Mouse (Mus musculus) MEL (cell line): ENCODE data around the gene Cfap299. TPM values are rescaled to one million over a fixed set of nuclear protein-coding genes. Genes with fewer than 3 reads are reported as not detected.

Source experiments
- DNase-seq: peaks from one replicate; pipeline ENCODE4 v3.0.0; 2011; ENCODE audit warnings: low read depth, low spot score
- H3K27ac ChIP-seq: 2 replicates; pipeline ENCODE4 v1.5.1; 2012; ENCODE audit warnings: low read depth, mild to moderate bottlenecking, control low read depth, low read length, moderate library complexity; ENCODE audit not compliant: control insufficient read depth
- H3K27me3 ChIP-seq, 2 experiments: fragments of 150-350 bp in 1 of 2; sonication (generic) in 1 of 2; 2 replicates each; pipeline ENCODE4 v1.6.1; 2012; ENCODE audit warnings: low read length in 2 of 2, mild to moderate bottlenecking in 2 of 2, improper control_type of control experiment in 1 of 2, moderate library complexity in 1 of 2; ENCODE audit not compliant: insufficient read depth in 2 of 2, control insufficient read depth in 1 of 2
- H3K36me3 ChIP-seq, 2 experiments: 2 replicates each; pipeline ENCODE4 v1.6.1; 2012 to 2014; ENCODE audit warnings: low read length in 2 of 2, improper control_type of control experiment in 1 of 2, inconsistent platforms in 1 of 2, mild to moderate bottlenecking in 1 of 2; ENCODE audit not compliant: insufficient read depth in 2 of 2, control insufficient read depth in 1 of 2
- H3K4me1 ChIP-seq, 2 experiments: fragments of 150-350 bp in 1 of 2; sonication (generic) in 1 of 2; 2 replicates each; pipeline ENCODE4 v1.6.1; 2012; ENCODE audit warnings: low read length in 2 of 2, improper control_type of control experiment in 1 of 2, mild to moderate bottlenecking in 1 of 2; ENCODE audit not compliant: insufficient read depth in 2 of 2, control insufficient read depth in 1 of 2
- H3K4me3 ChIP-seq, 2 experiments: fragments of 150-350 bp in 1 of 2; sonication (generic) in 1 of 2; 2 replicates each; pipeline ENCODE4 v1.5.1; 2012; ENCODE audit warnings: low read depth in 2 of 2, low read length in 2 of 2, mild to moderate bottlenecking in 2 of 2, moderate library complexity in 2 of 2, control low read depth in 1 of 2, improper control_type of control experiment in 1 of 2; ENCODE audit not compliant: control insufficient read depth in 1 of 2, insufficient read depth in 1 of 2
- H3K79me2 ChIP-seq: 2 replicates; pipeline ENCODE4 v1.6.1; 2012; ENCODE audit warnings: mild to moderate bottlenecking, low read length, moderate library complexity; ENCODE audit not compliant: control insufficient read depth, poor library complexity, insufficient read depth
- H3K9ac ChIP-seq: 2 replicates; pipeline ENCODE4 v1.6.1; 2012; ENCODE audit warnings: low read depth, mild to moderate bottlenecking, control low read depth, low read length, moderate library complexity; ENCODE audit not compliant: control insufficient read depth, poor library complexity, severe bottlenecking
- H3K9me3 ChIP-seq: fragments of 150-350 bp; sonication (generic); replicated peaks from 2 replicates; pipeline ENCODE4 v1.6.1; 2012; ENCODE audit warnings: mild to moderate bottlenecking, low read length, improper control_type of control experiment, moderate library complexity; ENCODE audit not compliant: insufficient read depth
- BHLHE40 ChIP-seq: IDR thresholded peaks from 2 replicates; pipeline ENCODE4 v1.6.1; 2012; ENCODE audit warnings: low read depth, mild to moderate bottlenecking, inconsistent platforms, low read length, improper control_type of control experiment, borderline replicate concordance
- ELF1 ChIP-seq: IDR thresholded peaks from 2 replicates; pipeline ENCODE4 v1.6.1; 2014; ENCODE audit warnings: low read depth, mild to moderate bottlenecking, inconsistent platforms, low read length, improper control_type of control experiment, moderate library complexity
- EP300 ChIP-seq, 2 experiments: IDR thresholded peaks; 2 replicates each; pipeline ENCODE4 v1.6.1; 2011; ENCODE audit warnings: improper control_type of control experiment in 2 of 2, low read length in 2 of 2, low read depth in 1 of 2, mild to moderate bottlenecking in 1 of 2
- ETS1 ChIP-seq: IDR thresholded peaks from 2 replicates; pipeline ENCODE4 v1.6.1; 2012; ENCODE audit warnings: low read depth, mild to moderate bottlenecking, inconsistent platforms, low read length, improper control_type of control experiment, moderate library complexity
- KAT2A ChIP-seq: conservative IDR thresholded peaks from 2 replicates; pipeline ENCODE4 v1.6.1; 2012; ENCODE audit warnings: low read depth, low read length, improper control_type of control experiment, inconsistent platforms
- MAZ ChIP-seq: IDR thresholded peaks from 2 replicates; pipeline ENCODE4 v1.6.1; 2012; ENCODE audit warnings: low read depth, mild to moderate bottlenecking, inconsistent platforms, low read length, improper control_type of control experiment
- MYB ChIP-seq: IDR thresholded peaks from 2 replicates; pipeline ENCODE4 v1.6.1; 2011; ENCODE audit warnings: mild to moderate bottlenecking, low read depth, low read length, improper control_type of control experiment
- MYC ChIP-seq: IDR thresholded peaks from 2 replicates; pipeline ENCODE4 v1.6.1; 2011; ENCODE audit warnings: low read depth, mild to moderate bottlenecking, low read length, improper control_type of control experiment, moderate library complexity
- RAD21 ChIP-seq: IDR thresholded peaks from 2 replicates; pipeline ENCODE4 v1.6.1; 2011; ENCODE audit warnings: mild to moderate bottlenecking, low read depth, low read length, improper control_type of control experiment
- RCOR1 ChIP-seq: IDR thresholded peaks from 2 replicates; pipeline ENCODE4 v1.6.1; 2012; ENCODE audit warnings: low read depth, mild to moderate bottlenecking, inconsistent platforms, low read length, improper control_type of control experiment
- SIN3A ChIP-seq: IDR thresholded peaks from 2 replicates; pipeline ENCODE4 v1.6.1; 2012; ENCODE audit warnings: low read length, improper control_type of control experiment, inconsistent platforms
- SMC3 ChIP-seq: IDR thresholded peaks from 2 replicates; pipeline ENCODE4 v1.6.1; 2011; ENCODE audit warnings: low read depth, low read length, improper control_type of control experiment
- TAL1 ChIP-seq: IDR thresholded peaks from 2 replicates; pipeline ENCODE4 v1.6.1; 2012; ENCODE audit warnings: mild to moderate bottlenecking, inconsistent platforms, low read length, moderate library complexity, mixed read lengths
- UBTF ChIP-seq: IDR thresholded peaks from 2 replicates; pipeline ENCODE4 v1.6.1; 2012; ENCODE audit warnings: low read depth, mild to moderate bottlenecking, inconsistent platforms, low read length, improper control_type of control experiment, moderate library complexity, borderline replicate concordance; ENCODE audit not compliant: insufficient read depth
- USF1 ChIP-seq: IDR thresholded peaks from 2 replicates; pipeline ENCODE4 v1.6.1; 2014; ENCODE audit warnings: low read depth, mild to moderate bottlenecking, inconsistent platforms, low read length, improper control_type of control experiment, moderate library complexity
- ZC3H11A ChIP-seq: IDR thresholded peaks from 2 replicates; pipeline ENCODE4 v1.6.1; 2012; ENCODE audit warnings: low read depth, mild to moderate bottlenecking, inconsistent platforms, low read length, improper control_type of control experiment
- ZKSCAN1 ChIP-seq: IDR thresholded peaks from 2 replicates; pipeline ENCODE4 v1.6.1; 2012; ENCODE audit warnings: low read depth, mild to moderate bottlenecking, inconsistent platforms, low read length, improper control_type of control experiment, moderate library complexity
- polyA plus RNA-seq, 2 experiments: library from polyadenylated mRNA; stranded (reverse) in 1 of 2; unstranded in 1 of 2; fragments of >175 nt in 1 of 2; fragments of >200 nt in 1 of 2; gene quantifications; 2 replicates each; pipeline versions ENCODE4 v1.2.1 to v1.2.4; 2012; ENCODE audit warnings: low replicate concordance in 2 of 2, low read depth in 1 of 2; ENCODE audit not compliant: insufficient read length in 2 of 2, insufficient read depth in 1 of 2, missing spikeins in 1 of 2
- total RNA-seq: library from RNA; depleted of rRNA; stranded (reverse); fragments of 300-350 nt; gene quantifications from 2 replicates; pipeline ENCODE4 v1.2.3, GENCODE M21; 2012

Cfap299 gene
- total and polyA plus RNA-seq, 3 experiments = not detected

GRCm38 (mm10) chr5:98446771-98447462 is 117.8 kb downstream of the Cfap299 start:
- no peak overlapping the region for H3K9ac ChIP-seq
- TF ChIP-seq RCOR1 = no peak
- no peaks in the 10 kb centered on the region for H3K79me2 ChIP-seq
- no peak for DNase-seq
- no peak overlapping the region for H3K27ac ChIP-seq
- H3K36me3 ChIP-seq = no peaks in the 10 kb centered on the region
- no peaks in the 10 kb centered on the region for H3K9me3 ChIP-seq
- H3K4me1 ChIP-seq = no peaks in the 10 kb centered on the region
- H3K27me3 ChIP-seq = no peaks in the 10 kb centered on the region
- H3K4me3 ChIP-seq = no peak overlapping the region

DNA sequence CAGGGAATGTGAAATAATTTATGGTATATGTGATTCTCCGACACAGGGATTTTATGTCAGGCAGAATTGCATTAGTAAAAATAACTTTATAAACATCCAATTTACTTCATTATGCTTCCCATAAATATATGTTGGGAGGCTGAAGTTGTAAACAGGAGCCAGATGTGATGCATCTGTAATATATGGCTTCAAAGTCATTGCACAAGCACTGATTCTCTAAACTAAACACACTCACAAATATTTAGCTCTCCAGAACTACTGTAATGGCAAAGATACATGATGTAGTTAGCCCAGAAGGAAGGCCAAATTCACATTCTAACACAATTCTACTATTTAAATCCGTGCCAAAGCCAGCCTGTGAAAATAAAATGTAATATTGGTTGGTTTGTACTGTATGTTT is 120.8 kb downstream of the Cfap299 start:
- H3K9ac ChIP-seq = no peak overlapping the region
- no peak overlapping the region for H3K4me3 ChIP-seq

DNA sequence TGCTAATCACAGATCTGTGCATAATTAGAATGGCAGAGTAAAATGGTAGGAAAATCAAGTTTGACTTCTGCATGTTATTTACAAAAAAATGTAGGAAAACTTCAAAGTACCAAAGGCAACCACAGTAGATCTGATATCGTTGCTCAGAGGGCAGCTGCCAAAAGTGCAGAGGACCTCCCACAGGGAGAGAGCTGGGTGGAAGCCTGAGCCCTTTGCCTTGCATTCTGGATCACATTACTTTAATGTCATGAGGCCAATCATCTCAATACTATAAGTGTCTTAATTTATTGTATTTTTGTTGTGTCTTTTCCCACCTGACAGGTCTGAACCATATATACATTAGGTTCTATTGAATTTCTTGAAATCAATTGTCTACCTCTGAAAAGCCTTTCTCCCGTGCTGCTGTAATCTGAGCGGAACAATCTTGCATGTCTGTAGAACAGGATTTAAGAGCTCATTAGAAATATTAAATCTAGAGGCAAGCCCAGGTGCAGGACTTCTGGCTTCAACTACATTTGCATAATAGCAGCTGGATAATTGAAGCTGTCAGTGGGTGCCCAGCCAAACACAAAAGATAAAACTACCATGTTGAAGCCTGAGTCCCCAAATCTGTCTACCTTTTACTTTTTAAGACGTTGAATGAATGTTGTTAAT is 137.9 kb downstream of the Cfap299 start:
- H3K4me1 ChIP-seq = no peaks in the 10 kb centered on the region
- DNase-seq = no peak
- H3K36me3 ChIP-seq = no peaks in the 10 kb centered on the region
- no peaks in the 10 kb centered on the region for H3K79me2 ChIP-seq
- TF ChIP-seq ETS1 (no peak), USF1 (no peak), RAD21 (no peak), BHLHE40 (no peak), KAT2A (no peak), ZKSCAN1 (no peak), TAL1 (no peak), MAZ (no peak), MYB (no peak), EP300 (IDR thresholded peaks at IDR 0.05; ENCODE audit: low read depth in 1 of 2, low read length in 2 of 2) (no peak), RCOR1 (no peak), SMC3 (no peak)
- H3K27ac ChIP-seq = no peak overlapping the region
- no peak overlapping the region for H3K4me3 ChIP-seq
- H3K9ac ChIP-seq = no peak overlapping the region
- no peaks in the 10 kb centered on the region for H3K9me3 ChIP-seq
- H3K27me3 ChIP-seq = no peaks in the 10 kb centered on the region

More for the DNA sequence above, 120.8 kb downstream of the Cfap299 start:
- H3K36me3 ChIP-seq = no peaks in the 10 kb centered on the region
- no peaks in the 10 kb centered on the region for H3K27me3 ChIP-seq
- no peaks in the 10 kb centered on the region for H3K4me1 ChIP-seq
- H3K79me2 ChIP-seq = no peaks in the 10 kb centered on the region
- DNase-seq = no peak
- H3K27ac ChIP-seq = no peak overlapping the region
- no peak for TF ChIP-seq ELF1
- no peak for TF ChIP-seq TAL1
- no peak for TF ChIP-seq UBTF
- TF ChIP-seq MYC = no peak
- no peak for TF ChIP-seq MYB
- TF ChIP-seq SIN3A = no peak
- no peak for TF ChIP-seq ZC3H11A
- TF ChIP-seq RAD21 = no peak
- TF ChIP-seq, all 39 proteins: peak for 0
- H3K9me3 ChIP-seq = no peaks in the 10 kb centered on the region
